Mouse (Mus musculus) spleen, postnatal 4 days (tissue): ENCODE results near the gene Wdhd1.

Experiments used
- DNase-seq, 2 experiments: peaks; one replicate each; pipeline ENCODE4 v3.0.0; 2022; ENCODE audit warnings: low spot score in 2 of 2

The Wdhd1 gene

DNA sequence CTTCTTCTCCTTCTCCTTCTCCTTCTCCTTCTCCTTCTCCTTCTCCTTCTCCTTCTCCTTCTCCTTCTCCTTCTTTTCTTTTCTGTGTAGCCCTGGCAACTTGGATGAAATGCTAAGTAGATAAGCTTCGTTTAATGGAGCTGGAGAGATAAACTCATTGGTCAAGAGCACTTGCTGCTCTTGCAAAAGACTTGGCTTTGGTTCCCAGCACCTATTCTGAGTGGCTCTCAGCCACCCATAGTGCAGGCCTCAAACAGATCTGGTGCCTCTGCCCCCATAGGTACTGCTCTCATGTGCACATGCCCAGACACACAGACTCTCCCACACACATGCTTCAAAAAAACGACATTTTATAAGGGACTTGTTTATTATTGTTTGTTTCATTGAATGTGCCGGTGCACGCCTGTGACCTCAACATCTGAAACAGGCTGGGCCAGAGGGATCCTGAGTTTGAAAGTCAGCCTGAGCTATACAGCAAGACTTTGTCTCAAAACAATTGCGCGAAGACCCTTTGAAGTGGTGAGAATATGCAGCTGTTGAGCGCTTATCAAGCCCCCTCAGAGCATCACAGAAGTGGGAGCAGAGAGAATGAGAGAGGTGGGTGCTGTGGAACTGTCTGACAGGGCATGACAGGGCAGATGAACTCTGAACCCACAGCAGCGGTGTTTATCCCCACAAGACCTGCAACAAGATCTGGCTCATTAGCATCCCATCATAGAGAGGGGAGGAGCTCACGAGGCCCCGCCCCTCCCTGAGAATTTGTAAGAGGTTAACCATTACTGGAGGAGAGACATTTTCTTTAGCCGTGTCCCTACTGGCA is 53.8 kb downstream of the Wdhd1 start:
- DNase-seq: no peak

DNA sequence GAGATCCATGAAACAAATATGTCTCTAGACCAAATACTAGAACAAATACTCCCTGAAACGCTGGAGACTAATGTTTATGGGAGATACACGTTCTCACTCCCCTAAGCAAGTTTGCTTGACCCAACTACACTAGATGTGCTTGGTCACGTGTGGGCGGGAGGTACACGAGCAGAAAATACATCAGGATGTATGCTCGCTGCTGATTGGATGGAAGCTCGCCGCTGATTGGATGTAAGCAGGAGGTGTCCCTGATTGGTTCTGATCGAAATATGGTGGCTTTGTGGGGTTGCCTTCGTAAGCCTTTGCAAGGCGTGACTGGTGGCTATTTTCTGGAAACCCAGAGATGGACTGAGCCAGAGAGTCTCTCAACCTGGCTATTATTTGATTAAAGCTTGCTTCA is 55.1 kb downstream of the Wdhd1 start:
- DNase-seq: no peak

DNA sequence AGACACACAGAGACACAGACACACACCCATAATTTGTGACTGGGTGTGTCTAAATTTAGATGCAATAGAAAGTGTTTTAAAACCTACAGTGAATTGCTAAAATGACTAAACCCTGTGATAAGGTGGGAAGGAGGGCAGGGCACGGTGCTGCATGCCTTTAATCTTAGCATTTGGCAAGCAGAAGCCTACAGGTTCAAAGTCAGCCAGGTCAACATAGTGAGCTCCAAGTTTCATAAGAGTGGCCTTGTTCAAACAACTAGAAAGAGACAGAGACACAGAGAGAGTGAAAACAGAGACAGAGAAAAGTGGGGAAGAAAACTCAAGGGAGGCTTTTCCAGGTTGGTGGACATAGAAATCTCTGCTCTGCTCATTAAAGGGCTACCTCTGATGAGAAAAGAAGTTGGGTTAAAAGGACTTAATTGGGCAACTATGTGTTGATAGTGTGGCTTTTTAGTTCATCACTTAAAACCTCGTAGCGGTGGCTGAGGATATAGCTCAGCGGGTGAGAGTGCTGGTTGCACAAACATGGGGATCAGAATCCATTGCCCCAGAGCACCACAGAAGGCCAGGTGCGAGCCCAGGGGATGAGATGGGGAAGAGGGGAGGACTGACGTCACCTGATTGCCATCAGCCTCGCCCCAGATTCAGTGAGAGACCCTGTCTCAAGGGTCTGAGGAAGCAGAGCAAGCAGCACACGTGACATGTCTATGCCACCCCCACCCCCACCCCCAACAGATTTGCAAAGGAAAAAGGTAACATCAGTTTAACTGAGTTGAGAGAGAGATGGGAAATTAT is 56.2 kb downstream of the Wdhd1 start:
- no peak for DNase-seq

DNA sequence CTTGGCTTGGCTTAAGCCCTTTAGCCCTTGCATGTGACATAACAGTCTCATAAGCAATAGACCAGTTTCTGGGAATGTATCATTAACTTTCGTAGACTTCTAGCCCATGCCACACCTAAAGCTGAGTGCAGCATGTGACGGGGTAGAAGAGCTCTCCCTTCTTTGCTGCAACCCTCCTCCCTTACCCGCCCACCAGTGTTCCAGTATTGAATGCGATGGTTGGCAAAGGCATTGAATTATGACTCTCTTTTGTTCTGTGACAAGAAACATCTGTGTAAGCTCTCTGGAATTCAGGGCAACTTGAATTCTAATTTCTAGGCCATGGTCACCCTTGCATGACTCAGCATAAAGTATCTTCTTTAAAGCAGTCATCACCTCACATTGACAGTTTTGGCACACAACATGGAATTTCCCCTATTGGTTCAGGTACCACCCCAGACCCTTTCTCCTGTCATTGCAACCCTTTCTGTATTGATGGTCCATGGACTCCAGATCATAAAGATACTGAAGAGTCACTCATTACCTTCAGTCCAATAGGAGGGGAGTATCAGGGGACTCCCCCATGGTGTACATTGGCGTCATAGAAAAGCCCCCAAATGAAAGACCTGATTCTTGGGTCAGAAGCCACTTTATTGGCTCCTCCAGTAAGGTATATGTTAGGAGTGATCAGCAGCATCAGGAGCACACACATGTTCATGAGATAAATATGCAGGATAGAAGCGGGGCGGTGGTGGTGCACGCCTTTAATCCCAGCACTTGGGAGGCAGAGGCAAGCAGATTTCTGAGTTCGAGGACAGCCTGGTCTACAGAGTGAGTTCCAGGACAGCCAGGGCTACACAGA is 57.7 kb downstream of the Wdhd1 start:
- no peak for DNase-seq

DNA sequence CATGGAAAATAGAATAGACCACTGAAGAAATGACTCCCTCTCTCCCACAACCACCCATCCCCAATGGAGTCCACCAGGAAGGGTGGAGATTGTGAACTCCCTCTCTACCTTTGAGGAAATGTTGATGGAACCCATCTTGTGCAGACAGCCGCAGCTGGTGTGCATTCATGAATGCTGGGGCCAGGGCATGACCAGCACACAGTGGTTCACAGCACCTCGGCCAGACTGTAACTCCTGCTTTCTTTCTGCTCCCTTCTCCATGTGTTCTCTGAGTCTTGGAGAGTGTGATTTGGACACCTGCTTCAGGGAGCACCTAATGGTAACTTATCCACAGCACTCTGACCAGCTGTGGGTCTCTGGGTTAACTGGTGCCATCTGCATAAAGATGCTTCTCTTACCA is 60.1 kb downstream of the Wdhd1 start:
- no peak for DNase-seq

DNA sequence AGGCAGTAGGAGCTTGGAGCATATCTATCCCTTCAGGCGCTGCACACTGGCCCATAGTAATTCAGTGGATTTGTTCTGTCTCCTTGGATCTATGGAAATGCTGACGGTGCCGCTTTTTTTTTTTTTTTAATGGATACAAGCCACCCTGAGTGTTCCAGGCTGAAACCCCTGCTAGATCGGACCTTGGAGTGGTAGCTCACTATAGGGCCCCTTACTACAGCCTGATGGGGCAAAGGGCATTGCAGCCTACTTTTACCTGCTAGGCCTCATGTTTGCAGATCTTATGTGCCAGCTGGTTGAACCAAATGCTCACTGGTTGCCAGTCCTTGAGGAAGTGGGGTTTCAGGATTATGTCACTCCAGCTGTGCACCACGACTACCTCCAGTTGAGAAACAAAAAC is 62.3 kb downstream of the Wdhd1 start:
- DNase-seq: no peak

DNA sequence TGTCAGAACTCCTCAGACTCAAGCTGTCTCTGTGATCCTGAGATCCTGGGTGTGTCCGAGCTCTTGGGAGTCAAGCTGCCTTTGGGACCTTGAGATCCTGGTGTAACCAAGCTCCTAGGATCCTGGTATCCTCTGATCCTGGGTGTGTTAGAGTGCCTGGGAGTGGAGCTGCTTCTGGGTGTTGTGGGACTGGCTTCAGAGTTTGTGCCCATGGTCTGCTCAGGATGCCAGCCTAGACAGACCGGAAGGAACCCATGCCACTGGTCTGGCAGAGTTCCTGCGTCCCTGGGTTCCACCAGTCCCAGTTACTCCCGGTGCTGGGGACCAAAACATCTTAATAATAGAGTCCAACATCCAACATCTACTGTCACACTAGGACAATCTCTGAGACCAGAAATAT is 63.4 kb downstream of the Wdhd1 start:
- peak in 1 of 2 experiments; percentile 55 for DNase-seq

DNA sequence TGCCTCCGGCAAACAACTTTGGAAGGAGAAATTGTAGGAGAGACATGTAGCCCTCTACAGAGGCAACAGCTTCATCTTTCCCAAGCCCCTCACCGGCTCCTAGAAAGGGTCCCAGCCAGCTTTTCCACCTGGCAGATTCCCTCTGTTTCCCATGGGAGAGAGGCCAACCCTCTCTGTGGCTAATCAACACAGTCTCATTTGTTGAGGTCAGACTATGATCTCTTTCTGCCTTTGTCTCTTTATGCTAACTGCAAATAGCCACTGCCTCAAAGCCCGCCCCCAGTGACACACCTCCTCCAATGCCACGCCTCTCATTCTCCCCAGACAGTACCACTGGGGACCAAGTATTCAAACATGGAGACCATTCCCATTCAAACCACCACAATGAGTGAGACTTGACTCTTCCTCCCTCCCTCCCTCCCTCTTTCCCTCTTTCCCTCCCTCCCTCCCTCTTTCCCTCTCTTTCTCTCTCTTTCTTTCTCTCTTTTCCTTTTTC is 66.9 kb downstream of the Wdhd1 start:
- DNase-seq: no peak

DNA sequence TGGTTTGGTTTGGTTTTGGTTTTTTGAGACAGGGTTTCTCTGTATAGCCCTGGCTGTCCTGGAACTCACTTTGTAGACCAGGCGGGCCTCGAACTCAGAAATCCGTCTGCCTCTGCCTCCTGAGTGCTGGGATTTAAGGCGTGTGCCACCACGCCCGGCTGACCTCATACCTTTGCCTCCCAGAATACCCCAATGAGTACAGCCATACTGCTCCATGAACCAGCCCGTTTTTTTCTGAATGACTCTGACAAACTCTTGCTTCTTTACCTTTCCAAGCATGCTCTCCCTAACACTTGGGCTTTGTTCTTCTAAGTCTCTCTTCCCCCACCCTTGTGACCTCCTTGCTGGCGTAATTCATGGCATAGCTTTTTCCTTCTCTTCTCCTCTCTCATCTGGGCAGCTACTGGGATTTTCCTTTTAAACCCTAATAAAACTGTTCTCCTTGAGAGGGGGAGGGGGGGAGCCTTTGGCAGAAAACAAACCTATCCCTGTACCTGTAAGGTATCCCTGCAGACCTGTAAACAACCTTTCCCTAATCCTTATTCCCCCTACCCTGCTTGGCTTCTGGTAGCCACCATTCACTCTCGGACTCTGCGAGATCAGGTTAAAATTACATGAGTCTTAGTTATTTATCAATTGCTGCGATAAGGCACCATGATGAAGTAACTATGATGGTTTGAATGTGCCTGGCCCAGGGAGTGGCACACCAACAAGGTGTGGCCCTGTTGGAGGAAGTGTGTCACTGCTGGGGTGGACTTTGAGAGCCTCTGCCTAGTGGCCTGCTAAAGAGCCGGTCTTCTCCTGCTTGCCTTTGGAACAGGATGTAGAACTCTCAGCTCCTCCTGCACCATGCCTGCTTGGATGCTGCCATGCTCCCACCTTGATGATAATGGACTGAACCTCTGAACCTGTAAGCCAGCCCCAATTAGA is 67.8 kb downstream of the Wdhd1 start:
- no peak for DNase-seq

DNA sequence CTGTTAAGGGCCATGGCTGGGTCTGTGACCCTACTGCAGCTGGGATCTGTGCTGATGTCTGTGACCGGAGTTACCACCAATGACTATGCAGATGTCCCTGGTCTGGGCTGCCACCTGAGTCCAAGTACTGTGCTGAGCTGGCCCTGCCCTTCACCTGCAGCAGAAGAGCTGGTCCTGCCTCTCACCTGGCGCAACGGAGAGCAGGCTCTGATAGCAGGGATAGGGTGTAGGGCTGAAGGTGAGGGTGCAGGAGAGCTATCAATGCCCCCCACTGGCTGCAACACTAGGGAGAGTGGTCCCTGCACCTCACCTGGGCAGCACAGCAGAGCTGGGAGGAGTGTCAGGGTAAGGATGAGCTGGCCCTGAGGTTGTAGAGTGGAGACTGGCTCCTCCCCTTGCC is 70.1 kb downstream of the Wdhd1 start:
- DNase-seq: no peak

DNA sequence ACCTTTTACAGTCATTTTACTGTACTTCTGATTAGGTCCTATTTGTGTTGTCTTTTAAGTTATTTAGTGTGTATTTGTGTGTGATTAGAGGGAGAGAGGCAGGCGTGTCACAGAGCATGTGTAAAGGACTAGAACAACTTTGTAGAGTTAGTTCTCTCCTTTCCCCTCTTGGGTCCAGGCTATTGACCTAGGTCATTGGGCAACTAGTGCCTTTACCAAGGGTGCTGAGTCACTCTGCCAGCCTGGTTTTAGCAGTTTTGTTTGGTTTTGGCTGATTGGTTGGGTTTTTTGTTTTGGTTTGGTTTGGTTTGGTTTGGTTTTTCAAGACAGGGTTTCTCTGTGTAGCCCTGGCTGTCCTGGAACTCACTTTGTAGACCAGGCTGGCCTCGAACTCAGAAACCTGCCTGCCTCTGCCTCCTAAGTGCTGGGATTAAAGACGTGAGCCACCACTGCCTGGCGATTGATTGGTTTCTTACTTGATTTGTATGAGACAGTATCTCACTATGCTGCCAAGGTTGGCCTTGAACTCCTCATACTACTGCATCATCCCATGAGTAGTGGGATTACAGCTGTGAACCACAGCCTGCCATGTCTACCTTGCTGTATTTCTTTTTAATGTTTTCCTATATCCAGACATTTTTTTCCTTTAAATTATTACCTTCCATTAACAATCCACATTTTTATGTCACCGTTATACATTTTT is 71.2 kb downstream of the Wdhd1 start:
- DNase-seq: no peak

DNA sequence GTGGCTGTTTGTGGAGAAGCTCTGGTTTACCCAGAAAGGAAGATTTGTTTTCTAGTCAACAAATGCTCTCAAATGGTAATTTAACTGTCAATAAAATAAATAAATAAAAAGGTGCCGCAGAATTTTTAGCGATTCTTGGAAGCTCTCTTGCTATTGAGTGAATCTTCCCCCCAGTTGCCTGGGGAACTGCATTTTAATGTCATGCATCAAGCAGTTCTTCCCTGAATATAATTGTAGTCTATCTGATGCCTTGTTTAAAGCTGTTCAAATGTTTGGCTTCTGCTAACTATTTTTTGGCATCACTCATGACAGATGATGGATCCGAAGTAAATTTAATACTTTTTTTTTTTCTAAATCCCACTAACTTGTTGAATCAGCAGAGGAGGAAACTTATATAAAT is 79.3 kb downstream of the Wdhd1 start:
- no peak for DNase-seq

DNA sequence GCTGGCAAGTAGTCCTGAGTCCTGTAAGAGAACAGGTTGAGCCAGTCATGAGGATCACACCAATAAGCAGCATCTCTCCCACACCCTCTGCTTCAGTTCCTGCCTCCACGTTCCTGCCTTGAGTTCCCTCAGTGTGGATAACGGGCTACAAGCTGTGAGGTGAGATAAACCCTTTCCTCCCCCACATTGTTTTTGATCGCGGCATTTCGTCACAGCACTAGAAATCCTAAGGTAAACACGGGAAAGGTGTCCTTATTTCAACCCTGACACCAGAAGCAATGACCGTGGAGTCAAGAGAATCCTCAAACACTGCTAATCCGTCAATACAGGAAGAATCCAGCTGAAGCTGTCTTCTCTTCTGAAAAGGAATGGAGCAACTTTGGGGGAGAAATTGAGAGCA is 79.9 kb downstream of the Wdhd1 start:
- no peak for DNase-seq

DNA sequence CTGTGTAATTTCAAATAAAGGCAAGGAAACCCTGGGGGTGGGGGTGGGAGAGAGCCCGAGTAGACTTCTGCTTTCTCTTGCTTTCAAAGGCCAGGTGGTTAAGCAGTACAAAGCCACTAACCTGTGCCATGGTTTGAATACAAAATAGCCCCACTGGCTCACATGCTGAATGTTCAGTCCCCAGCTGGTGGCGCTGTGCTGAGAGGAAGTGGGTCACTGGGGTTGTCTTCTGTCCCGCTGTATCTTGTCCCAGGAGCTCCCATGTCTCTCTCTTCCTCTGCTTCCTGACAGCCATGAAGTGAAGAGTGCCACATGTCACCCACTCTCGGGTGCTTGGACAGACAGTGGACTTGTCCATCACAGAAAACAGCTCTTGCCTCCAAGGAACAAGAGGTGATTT is 82.6 kb downstream of the Wdhd1 start:
- DNase-seq: peak; percentile 67 to 86

DNA sequence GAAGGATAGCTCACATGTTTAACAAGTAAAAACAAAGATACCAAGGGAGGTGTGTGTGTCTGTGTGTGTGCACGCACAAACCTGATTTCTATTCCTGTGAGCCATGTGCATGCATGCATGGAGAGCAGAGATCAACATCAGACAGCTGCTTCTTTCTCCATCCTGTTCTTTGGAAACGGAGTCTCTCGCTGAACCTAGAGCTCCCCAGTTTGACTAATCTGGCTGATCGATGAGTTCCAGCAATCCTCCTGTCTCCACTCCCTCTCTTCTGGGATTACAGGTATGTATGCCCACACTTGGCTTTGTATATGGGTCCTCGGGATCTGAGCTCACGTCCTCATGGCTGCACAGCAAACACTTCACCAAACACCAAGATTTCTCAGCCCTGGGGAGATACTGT is 83.2 kb downstream of the Wdhd1 start:
- DNase-seq: no peak

DNA sequence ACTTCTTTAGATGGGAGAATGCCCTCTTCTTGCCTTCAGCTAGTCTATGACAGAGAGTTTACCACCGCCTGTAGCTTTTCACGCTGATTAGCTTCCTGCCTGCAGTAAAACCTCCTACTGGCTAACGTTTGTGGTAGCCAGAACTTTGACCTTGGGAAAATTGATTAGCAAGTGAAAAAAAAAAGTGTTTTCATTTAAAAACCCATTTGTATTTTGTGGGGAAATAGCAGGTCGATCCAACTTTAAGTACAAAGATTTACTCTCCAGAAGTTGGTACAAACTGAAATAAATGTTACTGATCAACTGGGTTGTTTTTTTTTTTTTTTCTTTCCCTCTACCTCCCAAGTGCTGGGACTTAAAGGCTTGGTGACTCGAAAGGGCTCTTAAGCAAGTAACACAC is 84.8 kb downstream of the Wdhd1 start:
- no peak for DNase-seq
